Mouse (Mus musculus) stomach, postnatal 0 days (tissue): ENCODE results near the gene Cenpq.

ENCODE experiments used
- CTCF ChIP-seq: IDR thresholded peaks from 2 replicates; pipeline ENCODE4 v1.5.1; 2016; ENCODE audit warnings: antibody characterized with exemption, low read depth, mild to moderate bottlenecking, moderate library complexity
- EP300 ChIP-seq: optimal IDR thresholded peaks from 2 replicates; pipeline ENCODE3; 2016; ENCODE audit warnings: antibody characterized with exemption

GRCm38 (mm10) chr17:40904056-40904597, 30.7 kb downstream of the Cenpq start:
- TF ChIP-seq CTCF (no peak), EP300 (no peak)
